Mouse (Mus musculus): ENCODE measurements at regions not wholly inside any gene's neighbourhood (a gene's known extent, or its start where the extent isn't known, plus 50 kb on each side); places are given as distances from the start of the nearest gene placed in this dataset.

GRCm38 (mm10) chr11:79784071-79784470 is 178.1 kb downstream of the Utp6 start:
- peaks cover 9% of the 10 kb centered on the region for H3K4me1 ChIP-seq
- H3K4me3 ChIP-seq (replicated peaks): no peak overlapping the region
- ATAC-seq (ENCODE audit: low FRiP score): no peak
- H3K36me3 ChIP-seq: no peaks in the 10 kb centered on the region
- no peak overlapping the region for H3K4me2 ChIP-seq
- H3K9ac ChIP-seq (replicated peaks): no peak overlapping the region
- H3K27ac ChIP-seq (replicated peaks): no peak overlapping the region
- H3K9me3 ChIP-seq (replicated peaks): no peaks in the 10 kb centered on the region
- H3K27me3 ChIP-seq (replicated peaks): no peaks in the 10 kb centered on the region
- WGBS: 62% methylated on average over 3 of the region's 3 CpGs

DNA sequence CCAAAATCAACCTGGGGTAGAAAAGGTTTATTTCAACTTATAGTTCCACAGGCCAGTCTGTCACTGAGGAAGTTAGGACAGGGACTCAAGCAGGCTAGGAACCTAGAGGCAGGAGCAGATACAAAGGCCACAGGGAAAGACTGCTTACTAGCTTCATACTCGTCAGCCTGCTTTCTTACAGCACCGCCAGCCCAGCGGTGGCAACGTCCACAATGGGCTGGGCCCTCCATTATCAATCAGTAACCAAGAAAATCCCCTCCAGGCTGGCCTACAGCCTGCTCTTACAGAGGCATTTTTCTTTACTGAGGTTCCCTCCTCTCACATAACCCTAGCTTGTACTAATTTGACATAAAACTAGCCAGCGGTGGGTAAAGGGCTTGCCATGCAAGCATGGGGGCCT is 180.2 kb downstream of the Utp6 start:
- Histone ChIP-seq H3K4me2 (no peak overlapping the region), H3K36me3 (no peaks in the 10 kb centered on the region), H3K9me3 (replicated peaks) (no peaks in the 10 kb centered on the region), H3K4me1 (peaks cover 9% of the 10 kb centered on the region), H3K27me3 (replicated peaks) (no peaks in the 10 kb centered on the region), H3K4me3 (replicated peaks) (no peak overlapping the region), H3K27ac (replicated peaks) (no peak overlapping the region), H3K9ac (replicated peaks) (no peak overlapping the region)
- WGBS: 61% methylated on average over 5 of the region's 5 CpGs
- no peak for ATAC-seq (ENCODE audit: low FRiP score)

DNA sequence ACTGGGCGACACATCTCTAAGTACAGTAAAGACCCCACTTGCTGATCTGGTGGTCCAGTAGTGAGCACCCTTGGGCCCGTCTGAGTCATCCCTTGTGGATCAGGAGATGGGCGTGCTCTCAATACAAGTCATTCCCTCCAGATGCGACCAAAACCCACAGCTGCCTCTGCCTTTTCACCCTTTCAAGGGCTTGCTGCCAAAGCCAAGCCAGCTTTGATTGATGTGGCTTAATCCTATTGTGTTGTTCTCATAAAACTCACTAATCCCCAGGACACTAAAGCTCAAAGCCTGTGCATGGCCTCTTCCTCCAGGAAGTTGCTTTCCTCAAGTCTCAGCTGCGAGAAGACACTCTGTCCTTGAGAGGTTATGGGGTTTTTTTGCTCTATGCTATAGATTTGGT is 182.4 kb downstream of the Utp6 start:
- no peak for ATAC-seq (ENCODE audit: low FRiP score)
- 25% methylated on average over 5 of the region's 5 CpGs for WGBS

GRCm38 (mm10) chr11:79778522-79778921 is 183.7 kb downstream of the Utp6 start:
- Histone ChIP-seq H3K9me3 (replicated peaks) (no peaks in the 10 kb centered on the region), H3K27ac (replicated peaks) (no peak overlapping the region), H3K9ac (replicated peaks) (no peak overlapping the region), H3K36me3 (no peaks in the 10 kb centered on the region), H3K27me3 (replicated peaks) (no peaks in the 10 kb centered on the region), H3K4me3 (replicated peaks) (no peak overlapping the region), H3K4me2 (no peak overlapping the region), H3K4me1 (peaks cover 4% of the 10 kb centered on the region)
- WGBS: 81% methylated on average over 5 of the region's 5 CpGs
- ATAC-seq (ENCODE audit: low FRiP score): no peak

More for the DNA sequence above, 182.4 kb downstream of the Utp6 start:
- no peaks in the 10 kb centered on the region for H3K36me3 ChIP-seq
- H3K9me3 ChIP-seq (replicated peaks): no peaks in the 10 kb centered on the region
- no peak overlapping the region for H3K4me3 ChIP-seq (replicated peaks)
- H3K4me2 ChIP-seq: no peak overlapping the region
- peaks cover 9% of the 10 kb centered on the region for H3K4me1 ChIP-seq
- H3K27ac ChIP-seq (replicated peaks): no peak overlapping the region
- no peaks in the 10 kb centered on the region for H3K27me3 ChIP-seq (replicated peaks)
- no peak overlapping the region for H3K9ac ChIP-seq (replicated peaks)

- no peak for ATAC-seq (ENCODE audit: low FRiP score)
These were observed 184.2 kb downstream of the Utp6 start for GRCm38 (mm10) chr11:79777988-79778387.

GRCm38 (mm10) chr11:79776577-79776976 is 185.6 kb downstream of the Rab11fip4 start:
- Histone ChIP-seq H3K4me3 (replicated peaks) (no peak overlapping the region), H3K9me3 (replicated peaks) (no peaks in the 10 kb centered on the region), H3K4me2 (no peak overlapping the region), H3K27me3 (replicated peaks) (no peaks in the 10 kb centered on the region), H3K27ac (replicated peaks) (no peak overlapping the region), H3K36me3 (no peaks in the 10 kb centered on the region), H3K9ac (replicated peaks) (no peak overlapping the region), H3K4me1 (peaks cover 4% of the 10 kb centered on the region)
- ATAC-seq (ENCODE audit: low FRiP score): no peak
- WGBS: 48% methylated on average over 6 of the region's 6 CpGs

More at GRCm38 (mm10) chr11:79777988-79778387, 184.2 kb downstream of the Utp6 start:
- Histone ChIP-seq H3K9ac (replicated peaks) (no peak overlapping the region), H3K4me2 (no peak overlapping the region), H3K27me3 (replicated peaks) (no peaks in the 10 kb centered on the region), H3K27ac (replicated peaks) (no peak overlapping the region), H3K36me3 (no peaks in the 10 kb centered on the region), H3K4me3 (replicated peaks) (no peak overlapping the region), H3K4me1 (peaks cover 4% of the 10 kb centered on the region), H3K9me3 (replicated peaks) (no peaks in the 10 kb centered on the region)
- 41% methylated on average over 2 of the region's 2 CpGs for WGBS

DNA sequence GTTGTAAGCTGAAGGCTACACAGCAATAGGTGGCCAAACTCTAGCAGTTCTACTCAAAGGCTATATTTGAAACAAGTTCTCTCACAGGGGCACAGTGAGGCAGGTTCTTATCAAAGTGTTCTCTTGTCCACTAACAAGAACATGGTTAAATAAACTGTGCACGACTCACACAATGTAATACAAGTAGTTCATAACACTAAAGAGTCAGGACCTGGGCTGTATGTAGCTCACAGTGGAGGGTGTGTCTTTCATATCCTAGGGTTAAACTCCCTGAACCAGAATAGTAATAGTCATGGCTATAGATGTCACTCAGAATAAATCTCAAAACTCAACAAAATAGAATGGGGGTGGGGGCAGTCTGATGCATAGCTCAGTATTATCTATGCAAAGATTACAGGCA is 182.7 kb downstream of the Rab11fip4 start:
- Histone ChIP-seq H3K9me3 (replicated peaks) (peaks cover 4% of the 10 kb centered on the region; the same call in 1 of the 2 replicates), H3K36me3 (no peaks in the 10 kb centered on the region), H3K9ac (replicated peaks) (no peak overlapping the region), H3K27ac (replicated peaks) (no peak overlapping the region), H3K4me2 (no peak overlapping the region), H3K4me1 (peaks cover 4% of the 10 kb centered on the region), H3K4me3 (replicated peaks) (no peak overlapping the region), H3K27me3 (replicated peaks) (no peaks in the 10 kb centered on the region)
- WGBS: 87% methylated on average over 1 of the region's 1 CpGs
- ATAC-seq (ENCODE audit: low FRiP score): no peak

GRCm38 (mm10) chr11:79771431-79771830 is 180.4 kb downstream of the Rab11fip4 start:
- H3K4me2 ChIP-seq: no peak overlapping the region
- no peaks in the 10 kb centered on the region for H3K4me1 ChIP-seq
- peaks cover 4% of the 10 kb centered on the region; the same call in 1 of the 2 replicates for H3K9me3 ChIP-seq (replicated peaks)
- H3K27me3 ChIP-seq (replicated peaks): no peaks in the 10 kb centered on the region
- H3K36me3 ChIP-seq: no peaks in the 10 kb centered on the region
- ATAC-seq (ENCODE audit: low FRiP score): no peak
- H3K9ac ChIP-seq (replicated peaks): no peak overlapping the region
- WGBS: 60% methylated on average over 3 of the region's 3 CpGs
- no peak overlapping the region for H3K4me3 ChIP-seq (replicated peaks)
- no peak overlapping the region for H3K27ac ChIP-seq (replicated peaks)

DNA sequence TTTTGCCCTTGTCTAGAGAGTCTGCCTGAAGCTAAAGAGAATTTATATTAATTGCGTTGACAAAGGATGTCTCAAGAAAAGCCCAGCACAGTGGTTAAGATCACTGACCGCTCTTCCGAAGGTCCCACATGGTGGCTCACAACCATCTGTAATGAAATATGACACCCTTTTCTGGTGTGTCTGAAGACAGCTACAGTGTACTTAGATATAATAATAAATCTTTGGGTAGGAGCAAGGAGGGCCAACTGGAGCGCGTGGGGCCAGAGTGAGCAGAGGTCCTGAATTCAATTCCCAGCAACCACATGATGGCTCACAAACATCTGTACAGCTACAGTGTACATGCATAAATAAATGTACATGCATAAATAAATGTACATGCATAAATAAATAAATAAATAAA is 176.1 kb downstream of the Rab11fip4 start:
- Histone ChIP-seq H3K27me3 (replicated peaks) (no peaks in the 10 kb centered on the region), H3K9ac (replicated peaks) (no peak overlapping the region), H3K4me1 (no peaks in the 10 kb centered on the region), H3K4me3 (replicated peaks) (no peak overlapping the region), H3K36me3 (no peaks in the 10 kb centered on the region), H3K9me3 (replicated peaks) (peaks cover 4% of the 10 kb centered on the region; the same call in 1 of the 2 replicates), H3K27ac (replicated peaks) (no peak overlapping the region), H3K4me2 (no peak overlapping the region)
- WGBS: 91% methylated on average over 5 of the region's 5 CpGs
- no peak for ATAC-seq (ENCODE audit: low FRiP score)

- 96% methylated on average over 2 of the region's 2 CpGs for WGBS
- Histone ChIP-seq H3K27me3 (replicated peaks) (no peaks in the 10 kb centered on the region), H3K4me1 (no peaks in the 10 kb centered on the region), H3K4me2 (no peak overlapping the region), H3K9me3 (replicated peaks) (peaks cover 4% of the 10 kb centered on the region; the same call in 1 of the 2 replicates), H3K36me3 (no peaks in the 10 kb centered on the region), H3K27ac (replicated peaks) (no peak overlapping the region), H3K4me3 (replicated peaks) (no peak overlapping the region), H3K9ac (replicated peaks) (no peak overlapping the region)
- no peak for ATAC-seq (ENCODE audit: low FRiP score)
These were observed 175.0 kb downstream of the Rab11fip4 start for GRCm38 (mm10) chr11:79766036-79766435.

- H3K36me3 ChIP-seq: no peaks in the 10 kb centered on the region
- no peak overlapping the region for H3K9ac ChIP-seq (replicated peaks)
These were observed 174.4 kb downstream of the Rab11fip4 start for GRCm38 (mm10) chr11:79765396-79765795.

GRCm38 (mm10) chr11:79764026-79764425 is 173.0 kb downstream of the Rab11fip4 start:
- Histone ChIP-seq H3K27me3 (replicated peaks) (no peaks in the 10 kb centered on the region), H3K4me2 (no peak overlapping the region), H3K4me3 (replicated peaks) (no peak overlapping the region), H3K27ac (replicated peaks) (no peak overlapping the region), H3K9ac (replicated peaks) (no peak overlapping the region), H3K4me1 (no peaks in the 10 kb centered on the region), H3K36me3 (no peaks in the 10 kb centered on the region), H3K9me3 (replicated peaks) (0 out of 2 replicates have a peak, but pooled peaks cover 2% of the 10 kb centered on the region)
- no peak for ATAC-seq (ENCODE audit: low FRiP score)
- WGBS: 83% methylated on average over 6 of the region's 6 CpGs

More at GRCm38 (mm10) chr11:79765396-79765795, 174.4 kb downstream of the Rab11fip4 start:
- Histone ChIP-seq H3K4me2 (no peak overlapping the region), H3K4me1 (no peaks in the 10 kb centered on the region), H3K27me3 (replicated peaks) (no peaks in the 10 kb centered on the region), H3K4me3 (replicated peaks) (no peak overlapping the region), H3K27ac (replicated peaks) (no peak overlapping the region), H3K9me3 (replicated peaks) (peaks cover 4% of the 10 kb centered on the region; the same call in 1 of the 2 replicates)
- WGBS: 67% methylated on average over 2 of the region's 2 CpGs
- no peak for ATAC-seq (ENCODE audit: low FRiP score)

DNA sequence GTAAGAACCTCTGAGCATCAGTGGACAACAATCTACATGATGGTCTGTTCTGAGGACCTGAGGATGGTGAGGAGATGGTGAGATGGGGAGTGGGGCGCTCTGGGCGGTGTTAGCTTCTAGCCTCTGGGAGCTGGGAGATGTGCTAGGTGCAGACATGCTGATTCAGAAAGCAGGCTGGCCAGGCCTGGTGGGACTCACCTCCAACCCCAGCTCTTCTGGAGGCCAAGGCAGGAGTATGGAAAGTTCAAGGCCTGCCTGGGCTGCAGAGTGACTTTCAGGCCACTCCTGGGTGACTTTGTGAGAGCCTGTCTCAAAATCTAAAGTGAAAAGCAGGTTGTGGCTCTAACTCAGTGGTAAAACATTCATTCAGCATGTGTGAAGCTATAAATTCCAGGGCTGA is 171.6 kb downstream of the Rab11fip4 start:
- H3K9ac ChIP-seq (replicated peaks): no peak overlapping the region
- H3K27ac ChIP-seq (replicated peaks): no peak overlapping the region
- no peak overlapping the region for H3K4me2 ChIP-seq
- H3K4me1 ChIP-seq: no peaks in the 10 kb centered on the region
- H3K27me3 ChIP-seq (replicated peaks): no peaks in the 10 kb centered on the region
- 95% methylated on average over 2 of the region's 2 CpGs for WGBS
- H3K9me3 ChIP-seq (replicated peaks): no peaks in the 10 kb centered on the region
- no peak for ATAC-seq (ENCODE audit: low FRiP score)
- no peaks in the 10 kb centered on the region for H3K36me3 ChIP-seq
- H3K4me3 ChIP-seq (replicated peaks): no peak overlapping the region

Data from neural tube, embryonic 15.5 days (tissue).